Mouse (Mus musculus) heart, adult 9 months (tissue): ENCODE data around the gene Madcam1.
"Not testable (repeated sequence)": the region's sequence is repeated elsewhere in the genome, so short reads cannot be mapped to it uniquely, and the experiment has no call there.

Experiments used
- DNase-seq, 2 experiments: peaks; one replicate each; pipeline ENCODE4 v3.0.0; 2022; ENCODE audit warnings: low spot score in 2 of 2

The Madcam1 gene

GRCm38 (mm10) chr10:79688720-79689119, 24.4 kb downstream of the Madcam1 start, which contains the start of gene Gzmm:
Gene Gzmm, plus strand, starts transcription at chr10:79689020.
- DNase-seq, result no peak

GRCm38 (mm10) chr10:79689178-79689577, 24.8 kb downstream of the Madcam1 start:
- no peak for DNase-seq

GRCm38 (mm10) chr10:79691986-79692548, 27.7 kb downstream of the Madcam1 start:
- no peak for DNase-seq

GRCm38 (mm10) chr10:79693580-79694378, 29.4 kb downstream of the Madcam1 start:
- no peak for DNase-seq

GRCm38 (mm10) chr10:79694379-79694655, 30.0 kb downstream of the Madcam1 start:
- no peak for DNase-seq

- DNase-seq, result peak; percentile 84 to 85
Observed at GRCm38 (mm10) chr10:79695231-79696128, 31.1 kb downstream of the Madcam1 start.

GRCm38 (mm10) chr10:79696129-79696651, 31.8 kb downstream of the Madcam1 start:
- DNase-seq, result peak in 1 of 2 experiments; percentile 55

GRCm38 (mm10) chr10:79697916-79698315, 33.6 kb downstream of the Madcam1 start:
- DNase-seq, result no peak

- no peak for DNase-seq
Observed at GRCm38 (mm10) chr10:79698459-79698858, 34.1 kb downstream of the Madcam1 start.

- no peak for DNase-seq
Observed at GRCm38 (mm10) chr10:79700676-79701075, 36.3 kb downstream of the Madcam1 start.

GRCm38 (mm10) chr10:79701443-79702129, 37.2 kb downstream of the Madcam1 start:
- peak; percentile 87 to 89 for DNase-seq

GRCm38 (mm10) chr10:79702970-79703369, 38.6 kb downstream of the Madcam1 start:
- DNase-seq, result not testable (repeated sequence)

- DNase-seq, result no peak
Observed at GRCm38 (mm10) chr10:79703541-79703940, 39.2 kb downstream of the Madcam1 start.

- peak; percentile 99 for DNase-seq
Observed at GRCm38 (mm10) chr10:79704065-79704969, 40.0 kb downstream of the Madcam1 start, which contains the start of gene Bsg. Gene Bsg, plus strand, starts transcription at chr10:79704491.

- no peak for DNase-seq
Observed at GRCm38 (mm10) chr10:79704970-79705360, 40.6 kb downstream of the Madcam1 start.

- DNase-seq, result no peak
Observed at GRCm38 (mm10) chr10:79705951-79706350, 41.6 kb downstream of the Madcam1 start.

- DNase-seq, result no peak
Observed at GRCm38 (mm10) chr10:79706406-79707094, 42.2 kb downstream of the Madcam1 start.

- no peak for DNase-seq
Observed at GRCm38 (mm10) chr10:79707162-79707561, 42.8 kb downstream of the Madcam1 start.

- no peak for DNase-seq
Observed at GRCm38 (mm10) chr10:79707759-79708158, 43.4 kb downstream of the Madcam1 start.

- DNase-seq, result no peak
Observed at GRCm38 (mm10) chr10:79708668-79709067, 44.3 kb downstream of the Madcam1 start.
